Mouse (Mus musculus) CH12.LX (cell line): ENCODE results near the gene Dgkq. TPM values are rescaled to one million over a fixed set of nuclear protein-coding genes. Genes with fewer than 3 reads are reported as not detected.

ENCODE experiments used
- DNase-seq: peaks from one replicate; pipeline ENCODE4 v3.0.0-alpha.2; 2013; ENCODE audit errors: extremely low read depth
- H3K27ac ChIP-seq: 2 replicates; pipeline ENCODE4 v1.5.1; 2012; ENCODE audit warnings: low read depth, mild to moderate bottlenecking, control low read depth, moderate library complexity; ENCODE audit not compliant: insufficient read depth
- H3K27me3 ChIP-seq: replicated peaks from 2 replicates; pipeline ENCODE3; 2012; ENCODE audit warnings: inconsistent platforms
- H3K36me3 ChIP-seq, 2 experiments: replicated peaks in 1 of 2; 2 replicates each; pipeline versions ENCODE3 to v1.6.1; 2012; ENCODE audit warnings: inconsistent platforms in 1 of 2, low read length in 1 of 2, mild to moderate bottlenecking in 1 of 2, mixed read lengths in 1 of 2, moderate library complexity in 1 of 2; ENCODE audit not compliant: control insufficient read depth in 1 of 2, insufficient read depth in 1 of 2
- H3K4me1 ChIP-seq, 2 experiments: 2 replicates each; pipeline ENCODE4 v1.6.1; 2012; ENCODE audit warnings: inconsistent platforms in 1 of 2, moderate library complexity in 1 of 2; ENCODE audit not compliant: insufficient read depth in 2 of 2, control insufficient read depth in 1 of 2
- H3K4me2 ChIP-seq: 2 replicates; pipeline ENCODE4 v1.6.1; 2012; ENCODE audit warnings: low read depth, mild to moderate bottlenecking, control low read depth; ENCODE audit not compliant: poor library complexity, insufficient read depth, severe bottlenecking
- H3K4me3 ChIP-seq, 3 experiments: fragments of 150-350 bp in 1 of 3; sonication (generic) in 1 of 3; replicated peaks in 1 of 3; 2 replicates each; pipeline versions ENCODE3 to v1.5.1; 2011 to 2012; ENCODE audit warnings: low read depth in 2 of 3, low read length in 2 of 3, mild to moderate bottlenecking in 2 of 3, moderate library complexity in 2 of 3, control low read depth in 1 of 3, improper control_type of control experiment in 1 of 3, inconsistent platforms in 1 of 3, mixed read lengths in 1 of 3; ENCODE audit not compliant: poor library complexity in 1 of 3
- H3K79me2 ChIP-seq: replicated peaks from 2 replicates; pipeline ENCODE4 v1.6.1; 2012; ENCODE audit warnings: mild to moderate bottlenecking, moderate library complexity; ENCODE audit not compliant: control insufficient read depth, poor library complexity, insufficient read depth, severe bottlenecking; ENCODE audit errors: extremely low read depth
- H3K9ac ChIP-seq: 2 replicates; pipeline ENCODE4 v1.6.1; 2012; ENCODE audit warnings: low read depth, mild to moderate bottlenecking, control low read depth, moderate library complexity; ENCODE audit not compliant: insufficient read depth
- H3K9me3 ChIP-seq: replicated peaks from 2 replicates; pipeline ENCODE3; 2012; ENCODE audit warnings: low read length, inconsistent platforms, mixed read lengths
- BHLHE40 ChIP-seq: IDR thresholded peaks from 2 replicates; pipeline ENCODE4 v1.6.1; 2011; ENCODE audit warnings: mild to moderate bottlenecking, low read depth, low read length, improper control_type of control experiment
- CHD1 ChIP-seq: IDR thresholded peaks from 2 replicates; pipeline ENCODE4 v1.6.1; 2012; ENCODE audit warnings: low read depth, low read length, improper control_type of control experiment, inconsistent platforms
- CTCF ChIP-seq, 2 experiments: IDR thresholded peaks in 1 of 2; conservative IDR thresholded peaks in 1 of 2; 2 replicates each; pipeline ENCODE4 v1.5.1; 2011 to 2012; ENCODE audit warnings: low read depth in 2 of 2, low read length in 2 of 2, improper control_type of control experiment in 1 of 2, inconsistent platforms in 1 of 2, mild to moderate bottlenecking in 1 of 2, moderate library complexity in 1 of 2
- E2F4 ChIP-seq: IDR thresholded peaks from 2 replicates; pipeline ENCODE4 v1.6.1; 2011; ENCODE audit warnings: low read depth, low read length, improper control_type of control experiment; ENCODE audit not compliant: insufficient replicate concordance
- ELF1 ChIP-seq: IDR thresholded peaks from 2 replicates; pipeline ENCODE4 v1.6.1; 2014; ENCODE audit warnings: low read depth, mild to moderate bottlenecking, inconsistent platforms, low read length, improper control_type of control experiment
- EP300 ChIP-seq: IDR thresholded peaks from 2 replicates; pipeline ENCODE4 v1.6.1; 2011; ENCODE audit warnings: low read length, improper control_type of control experiment
- ETS1 ChIP-seq: conservative IDR thresholded peaks from 2 replicates; pipeline ENCODE4 v1.6.1; 2012; ENCODE audit warnings: low read depth, mild to moderate bottlenecking, inconsistent platforms, low read length, improper control_type of control experiment, moderate library complexity
- HCFC1 ChIP-seq: IDR thresholded peaks from 2 replicates; pipeline ENCODE4 v1.6.1; 2012; ENCODE audit warnings: low read depth, mild to moderate bottlenecking, inconsistent platforms, low read length, improper control_type of control experiment
- JUN ChIP-seq: IDR thresholded peaks from 2 replicates; pipeline ENCODE4 v1.6.1; 2011; ENCODE audit warnings: low read depth, mild to moderate bottlenecking, low read length, improper control_type of control experiment, moderate library complexity; ENCODE audit not compliant: insufficient read depth
- JUND ChIP-seq: conservative IDR thresholded peaks from 2 replicates; pipeline ENCODE4 v1.6.1; 2011; ENCODE audit warnings: low read depth, low read length, improper control_type of control experiment
- MAFK ChIP-seq: IDR thresholded peaks from 2 replicates; pipeline ENCODE4 v1.6.1; 2011; ENCODE audit warnings: low read length, improper control_type of control experiment; ENCODE audit not compliant: insufficient replicate concordance
- MXI1 ChIP-seq: IDR thresholded peaks from 2 replicates; pipeline ENCODE4 v1.6.1; 2011; ENCODE audit warnings: mild to moderate bottlenecking, low read depth, low read length, improper control_type of control experiment
- MYC ChIP-seq: IDR thresholded peaks from 2 replicates; pipeline ENCODE4 v1.6.1; 2011; ENCODE audit warnings: low read depth, mild to moderate bottlenecking, improper control_type of control experiment, low read length
- NELFE ChIP-seq: IDR thresholded peaks from 2 replicates; pipeline ENCODE4 v1.6.1; 2011; ENCODE audit warnings: low read depth, low read length, improper control_type of control experiment
- PAX5 ChIP-seq: IDR thresholded peaks from 2 replicates; pipeline ENCODE4 v1.6.1; 2012; ENCODE audit warnings: low read length, inconsistent platforms, mixed read lengths
- POLR2A ChIP-seq: IDR thresholded peaks from 2 replicates; pipeline ENCODE4 v1.6.1; 2011; ENCODE audit warnings: low read depth, mild to moderate bottlenecking, improper control_type of control experiment, low read length
- POLR2AphosphoS2 ChIP-seq: IDR thresholded peaks from 2 replicates; pipeline ENCODE4 v1.6.1; 2011; ENCODE audit warnings: low read depth, low read length, improper control_type of control experiment
- RCOR1 ChIP-seq: conservative IDR thresholded peaks from 2 replicates; pipeline ENCODE4 v1.6.1; 2012; ENCODE audit warnings: low read depth, mild to moderate bottlenecking, inconsistent platforms, low read length, improper control_type of control experiment
- SMC3 ChIP-seq: IDR thresholded peaks from 2 replicates; pipeline ENCODE4 v1.6.1; 2011; ENCODE audit warnings: low read depth, low read length, improper control_type of control experiment
- ZKSCAN1 ChIP-seq: IDR thresholded peaks from 2 replicates; pipeline ENCODE4 v1.6.1; 2012; ENCODE audit warnings: low read depth, inconsistent platforms, low read length, improper control_type of control experiment, borderline replicate concordance
- ZMIZ1 ChIP-seq: IDR thresholded peaks from 2 replicates; pipeline ENCODE4 v1.6.1; 2012; ENCODE audit warnings: low read depth, mild to moderate bottlenecking, inconsistent platforms, low read length, improper control_type of control experiment
- ZNF384 ChIP-seq: IDR thresholded peaks from 2 replicates; pipeline ENCODE4 v1.6.1; 2012; ENCODE audit warnings: low read depth, low read length, improper control_type of control experiment, inconsistent platforms
- dilution Hi-C: fragments of 300-500 bp; cut with MboI; formaldehyde crosslinking; loops from 2 replicates; pipeline ENCODE4 v1.14.3; 2020; ENCODE audit warnings: low sequenced_read_pairs; ENCODE audit not compliant: extremely low pct_unique_long_range_greater_than_20kb, extremely low pct_ligation_motif_present
- in situ Hi-C: fragments of 300-500 bp; cut with MboI; formaldehyde crosslinking; loops from 3 replicates; pipeline ENCODE4 v1.14.3; 2019; ENCODE audit warnings: low sequenced_read_pairs, low pct_ligation_motif_present, low pct_unique_long_range_greater_than_20kb, mixed read lengths
- polyA plus RNA-seq: library from polyadenylated mRNA; unstranded; fragments of >175 nt; gene quantifications from 2 replicates; pipeline ENCODE4 v1.2.1, GENCODE M21; 2012; ENCODE audit warnings: low read depth; ENCODE audit not compliant: insufficient read length
- total RNA-seq, 2 experiments: library from RNA; depleted of rRNA; stranded (reverse); fragments of 300-350 nt in 1 of 2; fragments of >200 nt in 1 of 2; gene quantifications; 2 replicates each; pipeline ENCODE4 v1.2.3; 2012 to 2014

Dgkq gene
- total and polyA plus RNA-seq, 3 experiments, result 3.7 to 8.5 (median 4.4) TPM

- TF ChIP-seq POLR2AphosphoS2 (no peak), JUND (no peak)
Observed at GRCm38 (mm10) chr5:108668977-108669936, at the start of gene Dgkq (continued).

DNA sequence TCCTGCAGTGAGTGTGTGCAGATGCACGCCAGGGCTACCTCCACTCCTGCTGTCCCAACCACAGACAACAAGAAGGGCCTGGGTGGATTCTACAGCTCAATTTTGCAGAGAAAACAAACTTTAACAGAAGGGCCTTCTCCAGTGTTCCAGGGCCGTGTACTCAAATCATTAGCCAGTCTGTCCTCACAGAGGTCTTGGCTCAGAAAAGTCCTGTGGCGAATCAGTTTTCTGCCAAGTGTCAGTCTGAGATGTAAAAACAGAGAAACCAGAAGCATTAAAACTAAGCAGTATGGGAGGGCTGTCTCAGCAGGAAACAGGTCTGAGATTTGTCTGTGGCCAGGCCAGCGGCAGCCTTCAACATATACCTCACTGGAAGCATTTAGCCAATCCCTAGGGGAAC, 48.6 kb upstream of the Dgkq start:
- H3K9ac ChIP-seq, result no peak overlapping the region
- no peak overlapping the region for H3K4me3 ChIP-seq
- no peak overlapping the region for H3K27ac ChIP-seq
- TF ChIP-seq MXI1 (no peak), CTCF (conservative IDR thresholded peaks at IDR 0.05 in 1 of 2, IDR thresholded peaks at IDR 0.05 in 1 of 2; ENCODE audit: low read depth in 2 of 2, low read length in 2 of 2) (no peak), ZKSCAN1 (no peak), RCOR1 (no peak), BHLHE40 (no peak), ELF1 (no peak), NELFE (no peak), ETS1 (no peak), POLR2A (no peak), ZMIZ1 (no peak), SMC3 (no peak), EP300 (no peak), E2F4 (no peak), PAX5 (no peak), MYC (no peak)
- peaks cover 23% of the 10 kb centered on the region for H3K27me3 ChIP-seq
- H3K79me2 ChIP-seq, result no peaks in the 10 kb centered on the region
- no peaks in the 10 kb centered on the region for H3K36me3 ChIP-seq
- in situ Hi-C loops (no loop called here), dilution Hi-C loops (no loop called here)
- 0 out of 4 replicates have a peak, but pooled peaks cover 0 to 3% of the 10 kb centered on the region in 2 experiments for H3K4me1 ChIP-seq
- H3K4me2 ChIP-seq, result no peak overlapping the region
- DNase-seq, result no peak
- no peaks in the 10 kb centered on the region for H3K9me3 ChIP-seq

GRCm38 (mm10) chr5:108715974-108716373, 46.5 kb upstream of the Dgkq start:
- in situ Hi-C loops, result no loop called here
- Histone ChIP-seq H3K4me1 (0 out of 4 replicates have a peak, but pooled peaks cover 0 to 3% of the 10 kb centered on the region in 2 experiments), H3K79me2 (no peaks in the 10 kb centered on the region), H3K4me2 (no peak overlapping the region), H3K4me3 (no peak overlapping the region), H3K36me3 (no peaks in the 10 kb centered on the region), H3K9me3 (no peaks in the 10 kb centered on the region), H3K9ac (no peak overlapping the region), H3K27ac (no peak overlapping the region), H3K27me3 (peaks cover 30% of the 10 kb centered on the region)
- TF ChIP-seq CHD1 (no peak), MAFK (no peak), CTCF (conservative IDR thresholded peaks at IDR 0.05 in 1 of 2, IDR thresholded peaks at IDR 0.05 in 1 of 2; ENCODE audit: low read depth in 2 of 2, low read length in 2 of 2) (no peak), SMC3 (no peak), RCOR1 (no peak), POLR2A (no peak), BHLHE40 (no peak), HCFC1 (no peak), ETS1 (no peak), ZNF384 (no peak), PAX5 (no peak), JUN (no peak), MXI1 (no peak), NELFE (no peak)
- no peak for DNase-seq
- dilution Hi-C loops, result no loop called here
